Mouse (Mus musculus): ENCODE results near the gene 1810009A15Rik. TPM values are rescaled to one million over a fixed set of nuclear protein-coding genes. Genes with fewer than 3 reads are reported as not detected.
"Not testable (repeated sequence)": the region's sequence is repeated elsewhere in the genome, so short reads cannot be mapped to it uniquely, and the experiment has no call there.

Gene 1810009A15Rik
- polyA plus RNA-seq, 1 experiment from 2014 or later: 178 TPM

GRCm38 (mm10) chr19:8887585-8888463, 829 bp upstream of the 1810009A15Rik start:
- no peak for DNase-seq (ENCODE audit: extremely low spot score, low spot score)
- Histone ChIP-seq H3K4me1 (peaks cover 27% of the 10 kb centered on the region), H3K27ac (peak overlapping the region; percentile 96), H3K4me3 (peak overlapping the region; percentile 78), H3K27me3 (ENCODE audit: poor library complexity, severe bottlenecking) (no peaks in the 10 kb centered on the region), H3K9me3 (no peaks in the 10 kb centered on the region), H3K36me3 (replicated peaks) (peaks cover 22% of the 10 kb centered on the region)
- WGBS: 16% methylated on average over 19 of the region's 19 CpGs

GRCm38 (mm10) chr19:8892829-8893766, 4.4 kb downstream of the 1810009A15Rik start, which contains the start of gene Ints5:
Gene Ints5 (plus strand): TSS chr19:8893005.
- 4% methylated on average over 54 of the region's 54 CpGs for WGBS
- Histone ChIP-seq H3K4me3 (peak within 1 kb of the TSS; percentile 84), H3K27me3 (ENCODE audit: poor library complexity, severe bottlenecking) (no peaks in the 10 kb centered on the region), H3K9me3 (no peaks in the 10 kb centered on the region), H3K36me3 (replicated peaks) (peaks cover 53% of the 10 kb centered on the region), H3K4me1 (peaks cover 44% of the 10 kb centered on the region), H3K27ac (peak within 1 kb of the TSS; percentile 94)
- peak; percentile 83 for DNase-seq (ENCODE audit: extremely low spot score, low spot score)

GRCm38 (mm10) chr19:8895397-8895960, 6.8 kb downstream of the 1810009A15Rik start:
- Histone ChIP-seq H3K27me3 (ENCODE audit: poor library complexity, severe bottlenecking) (no peaks in the 10 kb centered on the region), H3K9me3 (no peaks in the 10 kb centered on the region), H3K27ac (no peak overlapping the region), H3K36me3 (replicated peaks) (peaks cover 52% of the 10 kb centered on the region), H3K4me3 (peak overlapping the region; percentile 1; the same call in 1 of the 2 replicates), H3K4me1 (peaks cover 50% of the 10 kb centered on the region)
- DNase-seq (ENCODE audit: extremely low spot score, low spot score): no peak
- WGBS: 97% methylated on average over 9 of the region's 9 CpGs

GRCm38 (mm10) chr19:8896231-8896630, 7.6 kb downstream of the 1810009A15Rik start:
- not testable (repeated sequence) for H3K27me3 ChIP-seq (ENCODE audit: poor library complexity, severe bottlenecking); H3K27ac ChIP-seq; DNase-seq (ENCODE audit: extremely low spot score, low spot score); H3K9me3 ChIP-seq
- Histone ChIP-seq H3K36me3 (replicated peaks) (peaks cover 52% of the 10 kb centered on the region), H3K4me1 (peaks cover 50% of the 10 kb centered on the region), H3K4me3 (peak overlapping the region; percentile 1; the same call in 1 of the 2 replicates)
- WGBS: 92% methylated on average over 5 of the region's 5 CpGs

GRCm38 (mm10) chr19:8897211-8897864, 8.7 kb downstream of the 1810009A15Rik start:
- peak overlapping the region; percentile 94 for H3K4me3 ChIP-seq
- WGBS: 34% methylated on average over 21 of the region's 21 CpGs
- H3K36me3 ChIP-seq (replicated peaks): peaks cover 57% of the 10 kb centered on the region
- H3K27ac ChIP-seq: peak overlapping the region; percentile 96
- peaks cover 48% of the 10 kb centered on the region for H3K4me1 ChIP-seq
- peak; percentile 55 for DNase-seq (ENCODE audit: extremely low spot score, low spot score)
- not testable (repeated sequence) for H3K9me3 ChIP-seq; H3K27me3 ChIP-seq (ENCODE audit: poor library complexity, severe bottlenecking)

- H3K4me1 ChIP-seq: peaks cover 44% of the 10 kb centered on the region
- H3K36me3 ChIP-seq (replicated peaks): peaks cover 63% of the 10 kb centered on the region
- H3K9me3 ChIP-seq: no peaks in the 10 kb centered on the region
- DNase-seq (ENCODE audit: extremely low spot score, low spot score): peak; percentile 98
- H3K27me3 ChIP-seq (ENCODE audit: poor library complexity, severe bottlenecking): no peaks in the 10 kb centered on the region
- H3K4me3 ChIP-seq: peak within 1 kb of the TSS; percentile 94
- H3K27ac ChIP-seq: peak within 1 kb of the TSS; percentile 96
- under 1% methylated on average over 53 of the region's 53 CpGs for WGBS
Observed at GRCm38 (mm10) chr19:8897865-8898495, 9.3 kb downstream of the 1810009A15Rik start, which contains the start of gene Ganab. Gene Ganab (plus strand): TSS chr19:8898071.

GRCm38 (mm10) chr19:8898576-8898975, 9.9 kb downstream of the 1810009A15Rik start:
- Histone ChIP-seq H3K9me3 (no peaks in the 10 kb centered on the region), H3K4me3 (peak overlapping the region; percentile 94), H3K4me1 (peaks cover 41% of the 10 kb centered on the region), H3K36me3 (replicated peaks) (peaks cover 69% of the 10 kb centered on the region), H3K27me3 (ENCODE audit: poor library complexity, severe bottlenecking) (no peaks in the 10 kb centered on the region), H3K27ac (peak overlapping the region; percentile 96)
- 17% methylated on average over 13 of the region's 13 CpGs for WGBS
- DNase-seq (ENCODE audit: extremely low spot score, low spot score): no peak

- Histone ChIP-seq H3K27me3 (ENCODE audit: poor library complexity, severe bottlenecking) (no peaks in the 10 kb centered on the region), H3K9me3 (no peaks in the 10 kb centered on the region), H3K36me3 (replicated peaks) (peaks cover 74% of the 10 kb centered on the region), H3K27ac (0 out of 2 replicates have a peak overlapping the region, but pooled peaks have one; percentile 96), H3K4me1 (peaks cover 36% of the 10 kb centered on the region), H3K4me3 (peak overlapping the region; percentile 94)
- 71% methylated on average over 3 of the region's 3 CpGs for WGBS
- DNase-seq (ENCODE audit: extremely low spot score, low spot score): no peak
Observed at GRCm38 (mm10) chr19:8899079-8899478, 10.4 kb downstream of the 1810009A15Rik start.

GRCm38 (mm10) chr19:8903412-8903811, 14.8 kb downstream of the 1810009A15Rik start:
- H3K4me1 ChIP-seq: peaks cover 14% of the 10 kb centered on the region
- H3K27me3 ChIP-seq (ENCODE audit: poor library complexity, severe bottlenecking): no peaks in the 10 kb centered on the region
- no peak overlapping the region for H3K27ac ChIP-seq
- peaks cover 87% of the 10 kb centered on the region for H3K36me3 ChIP-seq (replicated peaks)
- no peak overlapping the region for H3K4me3 ChIP-seq
- WGBS: 93% methylated on average over 5 of the region's 5 CpGs
- H3K9me3 ChIP-seq: no peaks in the 10 kb centered on the region
- no peak for DNase-seq (ENCODE audit: extremely low spot score, low spot score)

GRCm38 (mm10) chr19:8908531-8908930, 19.9 kb downstream of the 1810009A15Rik start:
- Histone ChIP-seq H3K4me3 (no peak overlapping the region), H3K4me1 (no peaks in the 10 kb centered on the region), H3K27ac (no peak overlapping the region), H3K36me3 (replicated peaks) (peaks cover 100% of the 10 kb centered on the region), H3K9me3 (no peaks in the 10 kb centered on the region), H3K27me3 (ENCODE audit: poor library complexity, severe bottlenecking) (no peaks in the 10 kb centered on the region)
- no peak for DNase-seq (ENCODE audit: extremely low spot score, low spot score)
- 90% methylated on average over 6 of the region's 6 CpGs for WGBS

- Histone ChIP-seq H3K4me3 (no peak overlapping the region), H3K36me3 (replicated peaks) (peaks cover 100% of the 10 kb centered on the region), H3K27ac (no peak overlapping the region), H3K4me1 (no peaks in the 10 kb centered on the region), H3K9me3 (no peaks in the 10 kb centered on the region), H3K27me3 (ENCODE audit: poor library complexity, severe bottlenecking) (no peaks in the 10 kb centered on the region)
- WGBS: 96% methylated on average over 5 of the region's 5 CpGs
- no peak for DNase-seq (ENCODE audit: extremely low spot score, low spot score)
Observed at GRCm38 (mm10) chr19:8911810-8912209, 23.2 kb downstream of the 1810009A15Rik start.

Data from forebrain, embryonic 10.5 days (tissue).